Mouse (Mus musculus): ENCODE measurements around the gene Tmem184b. TPM values are rescaled to one million over a fixed set of nuclear protein-coding genes. Genes with fewer than 3 reads are reported as not detected.

Gene Tmem184b
- polyA plus RNA-seq, 1 experiment from 2014 or later: 55.0 TPM

DNA sequence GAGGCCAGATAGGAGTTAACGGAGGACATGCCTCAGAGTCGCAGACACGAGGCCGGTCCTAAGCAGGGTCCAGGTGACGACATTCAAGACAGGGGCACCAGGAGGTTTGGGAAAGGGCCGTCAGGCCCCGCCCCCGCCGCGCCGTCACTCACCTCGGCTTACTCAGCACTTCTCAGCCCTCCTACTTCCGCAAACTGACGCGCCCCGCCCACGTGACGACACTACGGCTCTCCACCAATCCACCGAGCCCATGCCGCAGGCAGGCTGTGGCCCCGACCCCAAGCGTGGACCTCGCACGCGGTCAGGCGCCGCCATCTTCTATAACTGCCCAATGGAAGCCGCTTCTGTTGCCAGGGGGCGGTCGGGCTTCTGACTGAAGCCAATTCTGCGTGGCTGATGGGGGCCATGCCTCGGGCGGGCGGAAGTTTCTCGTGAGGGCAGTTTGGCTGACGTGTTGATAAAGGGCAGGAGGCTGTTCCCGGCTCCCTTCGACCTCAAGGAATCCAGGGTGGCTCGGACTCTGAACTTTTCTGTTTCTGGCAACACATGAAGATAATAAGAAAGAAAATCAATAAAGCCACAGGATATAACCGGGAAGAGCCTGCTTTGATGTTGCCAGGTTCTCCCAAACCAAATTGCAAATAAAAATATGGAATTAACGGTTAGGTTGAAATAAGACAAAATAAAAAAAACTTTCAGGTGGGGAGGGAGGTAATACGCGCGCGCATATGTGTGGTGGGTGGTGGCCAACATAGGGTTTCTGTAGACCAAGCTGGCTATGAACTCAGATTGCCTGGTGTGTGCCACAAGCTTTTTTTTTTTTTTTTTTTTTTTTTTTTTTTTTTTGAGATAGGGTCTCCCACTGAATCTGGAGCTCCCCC lies 75.1 kb downstream of the Tmem184b start, which contains the start of gene Pla2g6:
Gene Pla2g6 (minus strand): TSS at position 333 of the 881 bp plus-strand sequence.
- Histone ChIP-seq H3K27ac (ENCODE audit: low read depth, low read length) (peak within 1 kb of the TSS; percentile 90), H3K4me1 (ENCODE audit: control insufficient read depth, insufficient read depth, low read length) (peaks cover 22% of the 10 kb centered on the region), H3K9ac (ENCODE audit: low read depth, low read length) (peak within 1 kb of the TSS; percentile 83), H3K9me3 (replicated peaks; ENCODE audit: control insufficient read depth, low read length) (no peaks in the 10 kb centered on the region), H3K36me3 (ENCODE audit: control insufficient read depth, insufficient read depth, low read length) (no peaks in the 10 kb centered on the region), H3K4me3 (ENCODE audit: low read depth, low read length) (peak within 1 kb of the TSS; percentile 58), H3K27me3 (ENCODE audit: control insufficient read depth, insufficient read depth, low read length) (no peaks in the 10 kb centered on the region), H3K4me2 (peak within 1 kb of the TSS; percentile 88)
- WGBS (ENCODE audit: insufficient replicate concordance): 2% methylated on average over 45 of the region's 46 CpGs
- peak; percentile 95 for ATAC-seq (replicated peaks; ENCODE audit: insufficient number of reproducible peaks, low FRiP score, low TSS enrichment)

GRCm38 (mm10) chr15:79326971-79327961 lies 76.1 kb downstream of the Tmem184b start:
- peak overlapping the region; percentile 83 for H3K9ac ChIP-seq (ENCODE audit: low read depth, low read length)
- peak overlapping the region; percentile 58 for H3K4me3 ChIP-seq (ENCODE audit: low read depth, low read length)
- 21% methylated on average over 20 of the region's 20 CpGs for WGBS (ENCODE audit: insufficient replicate concordance)
- ATAC-seq (replicated peaks; ENCODE audit: insufficient number of reproducible peaks, low FRiP score, low TSS enrichment): no peak
- no peaks in the 10 kb centered on the region for H3K9me3 ChIP-seq (replicated peaks; ENCODE audit: control insufficient read depth, low read length)
- H3K27ac ChIP-seq (ENCODE audit: low read depth, low read length): peak overlapping the region; percentile 90
- peaks cover 31% of the 10 kb centered on the region for H3K4me1 ChIP-seq (ENCODE audit: control insufficient read depth, insufficient read depth, low read length)
- H3K36me3 ChIP-seq (ENCODE audit: control insufficient read depth, insufficient read depth, low read length): no peaks in the 10 kb centered on the region
- H3K27me3 ChIP-seq (ENCODE audit: control insufficient read depth, insufficient read depth, low read length): no peaks in the 10 kb centered on the region
- peak overlapping the region; percentile 88 for H3K4me2 ChIP-seq

- no peak overlapping the region for H3K4me3 ChIP-seq (ENCODE audit: low read depth, low read length)
Measured at GRCm38 (mm10) chr15:79326264-79326663, 77.1 kb downstream of the Tmem184b start.

GRCm38 (mm10) chr15:79325742-79326141 lies 77.6 kb downstream of the Tmem184b start:
- Histone ChIP-seq H3K36me3 (ENCODE audit: control insufficient read depth, insufficient read depth, low read length) (no peaks in the 10 kb centered on the region), H3K4me3 (ENCODE audit: low read depth, low read length) (no peak overlapping the region), H3K27me3 (ENCODE audit: control insufficient read depth, insufficient read depth, low read length) (no peaks in the 10 kb centered on the region), H3K4me2 (no peak overlapping the region), H3K27ac (ENCODE audit: low read depth, low read length) (no peak overlapping the region), H3K9ac (ENCODE audit: low read depth, low read length) (peak overlapping the region; percentile 4; the same call in 1 of the 2 replicates), H3K9me3 (replicated peaks; ENCODE audit: control insufficient read depth, low read length) (no peaks in the 10 kb centered on the region), H3K4me1 (ENCODE audit: control insufficient read depth, insufficient read depth, low read length) (peaks cover 37% of the 10 kb centered on the region)
- ATAC-seq (replicated peaks; ENCODE audit: insufficient number of reproducible peaks, low FRiP score, low TSS enrichment): no peak
- WGBS (ENCODE audit: insufficient replicate concordance): 60% methylated on average over 3 of the region's 3 CpGs

More at GRCm38 (mm10) chr15:79326264-79326663, 77.1 kb downstream of the Tmem184b start:
- H3K36me3 ChIP-seq (ENCODE audit: control insufficient read depth, insufficient read depth, low read length): no peaks in the 10 kb centered on the region
- no peak overlapping the region for H3K9ac ChIP-seq (ENCODE audit: low read depth, low read length)
- no peaks in the 10 kb centered on the region for H3K27me3 ChIP-seq (ENCODE audit: control insufficient read depth, insufficient read depth, low read length)
- ATAC-seq (replicated peaks; ENCODE audit: insufficient number of reproducible peaks, low FRiP score, low TSS enrichment): no peak
- H3K4me2 ChIP-seq: peak overlapping the region; percentile 88; the same call in 1 of the 2 replicates
- no peak overlapping the region for H3K27ac ChIP-seq (ENCODE audit: low read depth, low read length)
- peaks cover 37% of the 10 kb centered on the region for H3K4me1 ChIP-seq (ENCODE audit: control insufficient read depth, insufficient read depth, low read length)
- H3K9me3 ChIP-seq (replicated peaks; ENCODE audit: control insufficient read depth, low read length): no peaks in the 10 kb centered on the region
- WGBS (ENCODE audit: insufficient replicate concordance): 62% methylated on average over 4 of the region's 4 CpGs

DNA sequence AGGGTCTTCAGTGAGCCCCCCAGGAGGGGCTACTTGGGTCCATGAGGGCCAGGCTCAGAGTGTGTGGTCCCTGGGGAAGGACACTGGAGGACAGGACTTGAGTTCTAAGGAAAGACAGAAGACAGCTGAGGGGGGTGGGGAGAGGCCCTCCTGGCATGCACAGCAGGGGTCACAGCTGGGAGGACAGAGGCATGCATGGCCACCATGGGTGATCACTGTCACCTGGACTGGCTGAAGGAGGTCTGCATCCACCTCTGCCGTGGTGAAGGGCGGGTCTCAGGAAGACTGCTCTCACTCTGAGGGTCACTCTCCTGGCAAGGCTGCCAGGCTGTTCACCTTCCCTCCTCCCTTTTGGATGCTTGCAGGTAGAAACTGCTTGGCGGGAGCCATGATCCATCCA lies 79.0 kb downstream of the Tmem184b start:
- Histone ChIP-seq H3K4me3 (ENCODE audit: low read depth, low read length) (no peak overlapping the region), H3K9me3 (replicated peaks; ENCODE audit: control insufficient read depth, low read length) (no peaks in the 10 kb centered on the region), H3K27me3 (ENCODE audit: control insufficient read depth, insufficient read depth, low read length) (no peaks in the 10 kb centered on the region), H3K27ac (ENCODE audit: low read depth, low read length) (peak overlapping the region; percentile 46), H3K36me3 (ENCODE audit: control insufficient read depth, insufficient read depth, low read length) (no peaks in the 10 kb centered on the region), H3K9ac (ENCODE audit: low read depth, low read length) (no peak overlapping the region), H3K4me1 (ENCODE audit: control insufficient read depth, insufficient read depth, low read length) (peaks cover 37% of the 10 kb centered on the region), H3K4me2 (no peak overlapping the region)
- WGBS (ENCODE audit: insufficient replicate concordance): 63% methylated on average over 3 of the region's 3 CpGs
- ATAC-seq (replicated peaks; ENCODE audit: insufficient number of reproducible peaks, low FRiP score, low TSS enrichment): no peak

DNA sequence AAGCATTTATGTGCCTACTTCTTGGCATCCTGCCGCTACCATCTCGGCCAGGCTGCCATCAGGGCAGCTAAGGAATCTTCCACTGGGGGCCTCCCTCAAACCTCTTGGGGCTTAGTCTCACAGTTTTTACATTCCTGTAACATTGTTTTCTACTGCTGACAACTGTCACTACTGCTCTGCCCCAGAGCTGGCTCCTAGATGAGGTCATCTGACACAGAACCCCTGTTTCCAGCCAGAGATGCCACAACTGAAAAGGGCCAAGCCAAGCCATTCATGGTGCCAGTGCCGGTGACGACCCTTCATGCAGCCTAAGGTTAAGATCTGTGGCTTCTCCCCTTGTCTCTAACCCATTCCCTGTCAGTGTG lies 79.6 kb downstream of the Tmem184b start:
- Histone ChIP-seq H3K27ac (ENCODE audit: low read depth, low read length) (peak overlapping the region; percentile 46), H3K27me3 (ENCODE audit: control insufficient read depth, insufficient read depth, low read length) (no peaks in the 10 kb centered on the region), H3K4me2 (no peak overlapping the region), H3K9ac (ENCODE audit: low read depth, low read length) (no peak overlapping the region; the same call in 1 of the 2 replicates), H3K9me3 (replicated peaks; ENCODE audit: control insufficient read depth, low read length) (no peaks in the 10 kb centered on the region), H3K36me3 (ENCODE audit: control insufficient read depth, insufficient read depth, low read length) (no peaks in the 10 kb centered on the region), H3K4me3 (ENCODE audit: low read depth, low read length) (no peak overlapping the region), H3K4me1 (ENCODE audit: control insufficient read depth, insufficient read depth, low read length) (peaks cover 37% of the 10 kb centered on the region)
- no peak for ATAC-seq (replicated peaks; ENCODE audit: insufficient number of reproducible peaks, low FRiP score, low TSS enrichment)
- WGBS (ENCODE audit: insufficient replicate concordance): 74% methylated on average over 4 of the region's 4 CpGs

- peaks cover 37% of the 10 kb centered on the region for H3K4me1 ChIP-seq (ENCODE audit: control insufficient read depth, insufficient read depth, low read length)
- no peak overlapping the region for H3K4me2 ChIP-seq
- H3K27ac ChIP-seq (ENCODE audit: low read depth, low read length): peak overlapping the region; percentile 68
- no peaks in the 10 kb centered on the region for H3K27me3 ChIP-seq (ENCODE audit: control insufficient read depth, insufficient read depth, low read length)
- no peaks in the 10 kb centered on the region for H3K9me3 ChIP-seq (replicated peaks; ENCODE audit: control insufficient read depth, low read length)
- no peak for ATAC-seq (replicated peaks; ENCODE audit: insufficient number of reproducible peaks, low FRiP score, low TSS enrichment)
- peak overlapping the region; percentile 39; the same call in 1 of the 2 replicates for H3K9ac ChIP-seq (ENCODE audit: low read depth, low read length)
- 66% methylated on average over 6 of the region's 6 CpGs for WGBS (ENCODE audit: insufficient replicate concordance)
- H3K36me3 ChIP-seq (ENCODE audit: control insufficient read depth, insufficient read depth, low read length): no peaks in the 10 kb centered on the region
- H3K4me3 ChIP-seq (ENCODE audit: low read depth, low read length): no peak overlapping the region
Measured at GRCm38 (mm10) chr15:79322991-79323790, 80.2 kb downstream of the Tmem184b start.

Measured in heart, embryonic 11.5 days (tissue).